Mouse (Mus musculus) Muller cell, postnatal 12 days (primary cell): ENCODE measurements around the gene Phactr2.

Experiments used
- DNase-seq: peaks from one replicate; pipeline ENCODE4 v3.0.0-alpha.2; 2015; ENCODE audit errors: inconsistent ontology term

Phactr2 gene

GRCm38 (mm10) chr10:13401971-13402370 is 72.2 kb downstream of the Phactr2 start:
- DNase-seq: no peak

DNA sequence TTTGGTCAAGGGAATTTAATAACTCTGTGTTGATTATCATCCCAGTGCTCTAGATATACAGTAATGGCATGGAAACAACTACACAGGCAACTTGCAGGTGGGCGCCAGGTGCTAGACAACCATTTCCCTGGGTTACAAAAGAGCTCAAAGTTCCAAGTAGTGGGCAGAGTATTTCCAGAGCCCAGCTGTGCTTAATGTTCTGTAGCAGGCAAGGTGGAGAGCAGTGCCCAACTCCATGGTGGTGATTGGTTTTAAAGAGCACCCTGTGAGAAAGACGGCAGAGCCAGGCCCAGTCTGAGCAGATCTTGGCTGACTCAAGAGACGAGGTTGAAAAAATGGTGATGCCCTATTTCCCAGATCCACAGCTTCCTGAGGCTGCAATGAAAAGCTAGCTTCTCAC is 78.5 kb downstream of the Phactr2 start:
- no peak for DNase-seq

GRCm38 (mm10) chr10:13394000-13394399 is 80.2 kb downstream of the Phactr2 start:
- no peak for DNase-seq

GRCm38 (mm10) chr10:13388116-13388922 is 85.9 kb downstream of the Phactr2 start:
- peak; percentile 31 for DNase-seq

GRCm38 (mm10) chr10:13384866-13385265 is 89.3 kb downstream of the Phactr2 start:
- no peak for DNase-seq

DNA sequence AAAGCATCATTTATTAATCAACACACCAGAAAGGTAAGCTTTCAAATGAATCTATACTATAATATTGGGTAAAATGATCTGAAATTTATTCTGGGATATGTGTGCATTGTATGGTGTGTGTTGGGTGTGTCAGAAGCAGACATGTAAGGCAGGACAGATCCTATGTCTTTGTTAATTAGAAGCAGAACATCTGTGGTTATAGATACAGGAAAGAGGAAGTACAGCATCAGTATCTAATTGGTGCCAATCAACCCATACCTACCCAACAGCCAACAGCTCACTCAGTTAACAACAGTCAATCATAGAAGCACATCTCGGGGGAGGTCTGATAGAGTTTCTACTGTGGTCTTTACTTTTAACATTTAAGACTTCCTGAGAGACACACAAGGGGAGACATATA is 96.3 kb downstream of the Phactr2 start:
- DNase-seq: no peak

GRCm38 (mm10) chr10:13376428-13377260 is 97.6 kb downstream of the Phactr2 start:
- DNase-seq: no peak

DNA sequence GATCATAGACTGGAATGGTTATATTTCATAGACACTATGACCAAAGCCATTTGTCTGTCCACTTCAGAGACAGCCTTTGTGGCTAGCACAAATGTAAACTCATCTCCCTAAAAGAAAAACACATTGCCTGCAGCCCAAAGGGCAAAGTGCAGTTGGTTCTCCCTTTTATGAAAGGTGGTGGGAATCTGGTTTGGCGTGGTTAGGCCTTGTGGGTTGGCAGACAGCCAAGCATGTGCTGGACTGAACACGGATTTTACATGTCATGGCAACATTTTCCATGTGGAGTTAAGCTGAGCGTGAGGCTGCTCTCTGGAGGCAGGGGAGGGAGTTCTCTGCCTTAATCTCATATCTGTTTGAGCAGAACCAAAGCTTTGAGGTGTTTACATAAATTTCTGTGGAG is 98.4 kb downstream of the Phactr2 start:
- no peak for DNase-seq

GRCm38 (mm10) chr10:13369581-13370375 is 104.4 kb downstream of the Phactr2 start:
- peak; percentile 69 for DNase-seq

DNA sequence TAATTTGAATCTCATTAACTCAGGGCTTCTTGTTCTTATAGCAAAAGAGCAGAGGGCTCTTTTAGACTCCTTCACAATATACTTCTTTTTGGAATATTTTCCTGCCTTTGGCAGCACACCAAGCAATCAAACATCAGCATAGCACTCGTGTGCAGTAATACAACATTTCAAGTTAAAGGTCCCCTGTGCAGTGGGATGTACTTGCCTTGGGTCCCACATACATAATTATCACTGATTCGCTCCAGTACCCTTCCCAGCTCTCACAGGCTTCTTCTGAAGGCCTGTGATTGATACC is 110.0 kb downstream of the Phactr2 start:
- DNase-seq: no peak

- no peak for DNase-seq
These were observed 110.5 kb downstream of the Phactr2 start for GRCm38 (mm10) chr10:13363499-13364285.

GRCm38 (mm10) chr10:13360913-13361312 is 113.3 kb downstream of the Phactr2 start:
- DNase-seq: no peak

GRCm38 (mm10) chr10:13359846-13360245 is 114.4 kb downstream of the Phactr2 start:
- no peak for DNase-seq

GRCm38 (mm10) chr10:13358679-13359078 is 115.5 kb downstream of the Phactr2 start:
- peak; percentile 14 for DNase-seq

DNA sequence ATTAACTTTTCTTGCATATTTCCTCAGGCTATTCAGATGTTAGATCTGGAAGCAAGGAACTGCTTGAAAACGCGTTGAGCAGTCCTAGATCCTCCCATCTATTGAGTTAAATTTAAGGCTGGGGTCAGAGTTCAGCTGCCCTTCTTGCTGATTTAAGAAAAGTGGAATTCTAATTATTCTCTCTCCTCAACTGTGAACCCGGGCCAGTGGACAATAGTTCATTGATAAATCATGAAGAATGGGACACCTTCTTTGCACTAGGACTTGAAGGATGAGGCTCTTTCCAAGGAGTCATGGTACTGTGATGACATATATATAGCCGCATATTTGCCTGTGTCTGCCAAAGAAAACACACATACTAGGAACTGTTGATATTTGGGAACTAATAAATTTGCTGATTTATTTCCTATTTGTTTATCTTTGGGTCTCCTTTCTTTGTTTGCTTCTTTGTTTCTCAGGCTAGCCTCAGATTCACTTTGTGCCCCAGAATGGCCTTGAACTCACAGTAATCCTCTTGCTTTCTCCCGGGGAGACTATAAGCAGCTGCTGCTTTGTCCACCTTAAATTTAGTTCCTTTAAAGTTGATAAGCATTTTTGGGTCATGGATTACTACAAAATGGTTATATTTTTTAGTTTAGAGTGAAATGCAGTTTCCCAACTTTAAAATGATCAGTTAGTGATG is 127.5 kb downstream of the Phactr2 start:
- no peak for DNase-seq

GRCm38 (mm10) chr10:13340583-13340982 is 133.6 kb downstream of the Phactr2 start:
- no peak for DNase-seq

- DNase-seq: no peak
These were observed 137.2 kb downstream of the Phactr2 start for GRCm38 (mm10) chr10:13336964-13337363.

DNA sequence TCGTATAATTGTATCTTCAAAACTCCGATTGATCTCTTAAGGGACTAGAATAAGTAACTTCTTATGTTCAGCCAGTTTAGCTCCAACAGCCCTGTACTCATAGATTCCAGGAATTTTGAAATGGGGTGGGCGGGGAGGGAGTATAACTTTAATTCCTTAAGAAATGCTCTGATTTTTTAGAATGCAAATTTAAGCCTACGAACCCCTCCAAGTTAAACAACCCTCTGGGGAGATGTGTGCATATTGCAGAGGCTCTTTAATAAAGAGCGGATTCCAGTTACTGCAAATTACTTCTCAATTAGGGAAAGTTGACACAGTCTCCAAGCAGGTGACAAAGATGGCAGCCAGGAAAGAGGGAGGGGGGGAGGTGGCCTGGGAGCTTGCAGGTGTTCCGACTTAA is 138.4 kb downstream of the Phactr2 start:
- DNase-seq: no peak

DNA sequence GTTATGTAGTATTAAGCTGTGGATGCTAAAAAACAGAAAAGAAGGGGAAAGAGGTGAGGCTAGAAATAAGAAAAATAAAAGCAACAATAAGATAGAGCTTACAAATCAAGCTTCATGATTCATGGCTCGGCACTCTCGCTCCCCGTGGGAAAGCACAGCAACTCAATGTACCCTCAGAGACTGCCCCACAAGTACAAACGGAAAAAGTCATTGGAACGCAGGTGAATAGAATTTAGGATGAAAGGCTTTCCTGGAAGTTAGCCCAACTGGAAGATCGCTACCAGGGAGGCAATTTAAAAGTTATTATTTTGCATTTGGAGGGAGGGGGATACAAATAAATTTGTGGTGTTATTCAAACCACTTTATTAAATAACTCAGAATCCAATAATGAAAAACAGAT is 138.9 kb downstream of the Phactr2 start:
- no peak for DNase-seq

DNA sequence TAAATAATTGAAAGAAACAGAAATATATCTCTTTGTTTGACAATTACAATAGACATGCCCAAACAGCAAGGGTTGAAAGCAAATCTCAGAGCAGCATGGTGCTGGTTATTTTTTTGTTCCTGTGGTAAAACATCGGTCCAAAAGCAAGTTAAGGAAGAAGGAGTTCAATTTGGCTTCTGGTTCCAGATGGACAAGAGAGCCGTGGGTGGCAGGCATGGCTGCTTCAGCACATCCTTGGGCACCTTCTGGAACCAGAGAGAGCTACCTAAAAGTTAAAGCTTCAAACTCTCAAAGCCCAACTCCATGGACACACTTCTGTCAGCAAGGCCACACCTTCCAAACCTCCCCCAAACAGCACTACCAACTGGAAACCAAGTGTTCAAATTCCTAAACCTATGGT is 140.4 kb downstream of the Phactr2 start:
- no peak for DNase-seq

DNA sequence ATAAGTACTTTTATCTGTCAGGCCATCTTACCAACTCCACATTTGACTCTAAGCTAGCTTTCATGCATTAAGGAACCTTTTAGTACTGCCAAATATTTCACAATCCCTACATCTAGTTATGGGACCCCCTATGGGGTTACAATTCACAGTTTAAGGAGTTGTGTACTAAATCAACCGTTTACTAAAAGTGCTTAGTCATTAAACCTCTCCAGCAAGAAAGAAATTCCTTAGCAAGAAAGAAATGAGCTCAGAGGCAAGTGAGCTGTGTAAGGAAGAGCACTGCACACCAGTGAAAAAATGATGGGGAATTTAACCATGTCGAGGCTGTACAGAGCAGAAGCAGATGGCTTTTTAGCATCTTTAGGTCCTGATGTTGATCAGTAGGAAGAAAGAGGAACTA is 141.2 kb downstream of the Phactr2 start:
- peak; percentile 51 for DNase-seq
